Mouse (Mus musculus) forebrain, embryonic 16.5 days (tissue): ENCODE measurements around the gene Samd1. TPM values are rescaled to one million over a fixed set of nuclear protein-coding genes. Genes with fewer than 3 reads are reported as not detected.
A peak's percentile ranks its signal among the peaks of the same experiment; 100 is the strongest.

ENCODE experiments used
- ATAC-seq: fragments of 200-750 bp; cut with Nextera tagmentation; 2 replicates; pipeline ENCODE4 v1.8.0; 2017; ENCODE audit warnings: mild to moderate bottlenecking, moderate library complexity
- H3K27ac ChIP-seq: fragments of 300-500 bp; sonication (generic); 2 replicates; pipeline ENCODE4 v1.5.1; 2014; ENCODE audit warnings: low read length, control low read depth
- H3K27me3 ChIP-seq: fragments of 300-500 bp; sonication (generic); replicated peaks from 2 replicates; pipeline ENCODE4 v1.6.1; 2014; ENCODE audit warnings: low read length; ENCODE audit not compliant: control insufficient read depth, insufficient read depth
- H3K36me3 ChIP-seq: fragments of 300-500 bp; sonication (generic); 2 replicates; pipeline ENCODE4 v1.6.1; 2014; ENCODE audit not compliant: control insufficient read depth, insufficient read depth
- H3K4me1 ChIP-seq: fragments of 300-500 bp; sonication (generic); replicated peaks from 2 replicates; pipeline ENCODE4 v1.6.1; 2014; ENCODE audit warnings: low read length; ENCODE audit not compliant: control insufficient read depth, insufficient read depth
- H3K4me2 ChIP-seq: fragments of 300-500 bp; sonication (generic); 2 replicates; pipeline ENCODE4 v1.6.1; 2014; ENCODE audit warnings: mild to moderate bottlenecking, low read length, control low read depth
- H3K4me3 ChIP-seq: fragments of 300-500 bp; sonication (generic); replicated peaks from 2 replicates; pipeline ENCODE4 v1.5.1; 2014; ENCODE audit warnings: mild to moderate bottlenecking, low read length, control low read depth
- H3K9ac ChIP-seq: fragments of 300-500 bp; sonication (generic); replicated peaks from 2 replicates; pipeline ENCODE4 v1.6.1; 2014; ENCODE audit warnings: low read depth, low read length, control low read depth
- H3K9me3 ChIP-seq: fragments of 300-500 bp; sonication (generic); 2 replicates; pipeline ENCODE4 v1.6.1; 2016; ENCODE audit warnings: low read length; ENCODE audit not compliant: control insufficient read depth
- WGBS: fragments of 180-500 bp; shearing (Covaris S2); extraction: QIAGEN DNeasy Blood & Tissue Kit; methylation state at CpG from one replicate; pipeline ENCODE4 v1.1.7; 2014; 5-methylcytosine and 5-hydroxymethylcytosine counted together
- polyA plus RNA-seq: library from polyadenylated mRNA; unstranded; fragments of >200 nt; fragmentation: Nextera tagmentation; extraction: Ambion mirVana; gene quantifications from 2 replicates; pipeline ENCODE4 v1.2.1, GENCODE M21; 2015

Gene Samd1
- polyA plus RNA-seq, 1 experiment from 2014 or later: 9.7 TPM

- no peaks in the 10 kb centered on the region for H3K36me3 ChIP-seq
- peaks cover 4% of the 10 kb centered on the region; the same call in 1 of the 2 replicates for H3K27me3 ChIP-seq
- no peaks in the 10 kb centered on the region for H3K4me1 ChIP-seq
- 79% methylated on average over 4 of the region's 4 CpGs for WGBS
- H3K4me2 ChIP-seq: no peak overlapping the region
- no peak overlapping the region for H3K9ac ChIP-seq
- no peak overlapping the region for H3K4me3 ChIP-seq
- no peaks in the 10 kb centered on the region for H3K9me3 ChIP-seq
- no peak for ATAC-seq
- H3K27ac ChIP-seq: no peak overlapping the region
Measured at GRCm38 (mm10) chr8:84032777-84033176, 35.3 kb downstream of the Samd1 start.

GRCm38 (mm10) chr8:84038015-84038414 lies 40.5 kb downstream of the Samd1 start:
- ATAC-seq: no peak
- Histone ChIP-seq H3K4me2 (no peak overlapping the region), H3K4me1 (peaks cover 12% of the 10 kb centered on the region), H3K9me3 (no peaks in the 10 kb centered on the region), H3K27me3 (peaks cover 20% of the 10 kb centered on the region), H3K36me3 (no peaks in the 10 kb centered on the region), H3K4me3 (no peak overlapping the region), H3K9ac (no peak overlapping the region), H3K27ac (no peak overlapping the region)
- 79% methylated on average over 5 of the region's 5 CpGs for WGBS

GRCm38 (mm10) chr8:84039050-84039449 lies 41.6 kb downstream of the Samd1 start:
- H3K9me3 ChIP-seq: no peaks in the 10 kb centered on the region
- peaks cover 29% of the 10 kb centered on the region for H3K27me3 ChIP-seq
- H3K9ac ChIP-seq: no peak overlapping the region
- no peak overlapping the region for H3K4me2 ChIP-seq
- no peak overlapping the region for H3K27ac ChIP-seq
- 5% methylated on average over 5 of the region's 5 CpGs for WGBS
- H3K4me1 ChIP-seq: peaks cover 14% of the 10 kb centered on the region
- 0 out of 2 replicates have a peak, but pooled peaks have one; percentile 23 for ATAC-seq
- no peak overlapping the region for H3K4me3 ChIP-seq
- no peaks in the 10 kb centered on the region for H3K36me3 ChIP-seq

GRCm38 (mm10) chr8:84042066-84042947 lies 44.8 kb downstream of the Samd1 start, which contains the start of gene Il27ra:
Gene Il27ra, minus strand, starts transcription at chr8:84042589.
- ATAC-seq: peak; percentile 47; the same call in 1 of the 2 replicates
- peaks cover 36% of the 10 kb centered on the region for H3K27me3 ChIP-seq

GRCm38 (mm10) chr8:84042948-84043342 lies 45.5 kb downstream of the Samd1 start:
- 28% methylated on average over 12 of the region's 12 CpGs for WGBS
- H3K9me3 ChIP-seq: no peaks in the 10 kb centered on the region
- H3K4me2 ChIP-seq: no peak overlapping the region; the same call in 1 of the 2 replicates
- H3K9ac ChIP-seq: no peak overlapping the region
- peaks cover 36% of the 10 kb centered on the region for H3K27me3 ChIP-seq
- ATAC-seq: no peak
- H3K36me3 ChIP-seq: no peaks in the 10 kb centered on the region
- H3K27ac ChIP-seq: no peak overlapping the region
- peaks cover 16% of the 10 kb centered on the region for H3K4me1 ChIP-seq
- no peak overlapping the region for H3K4me3 ChIP-seq

More at GRCm38 (mm10) chr8:84042066-84042947, 44.8 kb downstream of the Samd1 start, which contains the start of gene Il27ra:
- no peaks in the 10 kb centered on the region for H3K36me3 ChIP-seq
- no peak within 1 kb of the TSS for H3K27ac ChIP-seq
- no peaks in the 10 kb centered on the region for H3K9me3 ChIP-seq
- peak within 1 kb of the TSS; percentile 53 for H3K9ac ChIP-seq
- 3% methylated on average over 40 of the region's 40 CpGs for WGBS
- H3K4me3 ChIP-seq: peak within 1 kb of the TSS; percentile 36
- peaks cover 16% of the 10 kb centered on the region for H3K4me1 ChIP-seq
- H3K4me2 ChIP-seq: peak within 1 kb of the TSS; percentile 58

- no peak for ATAC-seq
- Histone ChIP-seq H3K36me3 (no peaks in the 10 kb centered on the region), H3K4me3 (no peak overlapping the region), H3K27me3 (peaks cover 33% of the 10 kb centered on the region), H3K9me3 (no peaks in the 10 kb centered on the region), H3K9ac (no peak overlapping the region), H3K27ac (no peak overlapping the region), H3K4me2 (no peak overlapping the region), H3K4me1 (peaks cover 16% of the 10 kb centered on the region)
- 1% methylated on average over 7 of the region's 7 CpGs for WGBS
Measured at GRCm38 (mm10) chr8:84044103-84044502, 46.6 kb downstream of the Samd1 start.

GRCm38 (mm10) chr8:84044900-84045299 lies 47.4 kb downstream of the Samd1 start, which contains the start of gene Rln3:
Gene Rln3, minus strand, starts transcription at chr8:84045000.
- no peak within 1 kb of the TSS for H3K4me2 ChIP-seq
- H3K36me3 ChIP-seq: no peaks in the 10 kb centered on the region
- H3K4me3 ChIP-seq: no peak within 1 kb of the TSS
- WGBS: 12% methylated on average over 9 of the region's 9 CpGs
- H3K27me3 ChIP-seq: peaks cover 33% of the 10 kb centered on the region
- no peak within 1 kb of the TSS for H3K27ac ChIP-seq
- H3K9ac ChIP-seq: no peak within 1 kb of the TSS
- peaks cover 16% of the 10 kb centered on the region for H3K4me1 ChIP-seq
- no peak for ATAC-seq
- H3K9me3 ChIP-seq: no peaks in the 10 kb centered on the region

GRCm38 (mm10) chr8:84046505-84046904 lies 49.0 kb downstream of the Samd1 start:
- H3K4me3 ChIP-seq: no peak overlapping the region
- no peak overlapping the region for H3K9ac ChIP-seq
- no peaks in the 10 kb centered on the region for H3K36me3 ChIP-seq
- H3K27me3 ChIP-seq: peaks cover 33% of the 10 kb centered on the region
- H3K27ac ChIP-seq: no peak overlapping the region
- no peaks in the 10 kb centered on the region for H3K9me3 ChIP-seq
- H3K4me1 ChIP-seq: peaks cover 16% of the 10 kb centered on the region
- 82% methylated on average over 3 of the region's 3 CpGs for WGBS
- no peak overlapping the region for H3K4me2 ChIP-seq
- ATAC-seq: no peak

GRCm38 (mm10) chr8:84048171-84048570 lies 50.7 kb downstream of the Samd1 start:
- Histone ChIP-seq H3K27ac (no peak overlapping the region), H3K9me3 (no peaks in the 10 kb centered on the region), H3K4me3 (no peak overlapping the region), H3K4me2 (no peak overlapping the region), H3K9ac (no peak overlapping the region), H3K36me3 (no peaks in the 10 kb centered on the region), H3K27me3 (peaks cover 19% of the 10 kb centered on the region), H3K4me1 (peaks cover 2% of the 10 kb centered on the region; the same call in 1 of the 2 replicates)
- 80% methylated on average over 5 of the region's 5 CpGs for WGBS
- no peak for ATAC-seq
